Mouse (Mus musculus): ENCODE results near the gene Ubr1. TPM values are rescaled to one million over a fixed set of nuclear protein-coding genes. Genes with fewer than 3 reads are reported as not detected.
"Not testable (repeated sequence)": the region's sequence is repeated elsewhere in the genome, so short reads cannot be mapped to it uniquely, and the experiment has no call there.

The Ubr1 gene
- polyA plus RNA-seq, 1 experiment, result 20.4 TPM

DNA sequence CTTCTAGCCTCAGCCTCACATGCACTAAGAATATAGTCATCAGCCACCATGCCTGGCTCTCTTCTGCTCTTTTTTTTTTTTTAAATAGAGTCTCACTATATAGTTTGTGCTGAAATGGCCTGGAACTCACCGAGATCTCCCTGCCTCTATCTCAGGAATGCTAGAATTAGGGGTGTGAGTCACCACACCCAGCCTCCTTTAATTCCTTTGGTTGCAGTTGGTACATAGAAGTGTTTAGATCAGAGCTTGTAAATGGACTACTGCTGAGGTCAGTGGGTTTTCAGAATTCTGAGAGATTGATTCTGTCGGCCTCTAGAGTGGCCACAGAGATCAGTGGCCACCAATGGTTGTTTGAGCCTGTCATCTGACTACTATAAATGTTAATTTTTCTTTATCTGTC lies 10.3 kb upstream of the Ubr1 start:
- 79% methylated on average over 2 of the region's 2 CpGs for WGBS
- H3K27ac ChIP-seq (ENCODE audit: control insufficient read depth, insufficient read depth, low read depth, low read length, poor library complexity), result no peak overlapping the region

DNA sequence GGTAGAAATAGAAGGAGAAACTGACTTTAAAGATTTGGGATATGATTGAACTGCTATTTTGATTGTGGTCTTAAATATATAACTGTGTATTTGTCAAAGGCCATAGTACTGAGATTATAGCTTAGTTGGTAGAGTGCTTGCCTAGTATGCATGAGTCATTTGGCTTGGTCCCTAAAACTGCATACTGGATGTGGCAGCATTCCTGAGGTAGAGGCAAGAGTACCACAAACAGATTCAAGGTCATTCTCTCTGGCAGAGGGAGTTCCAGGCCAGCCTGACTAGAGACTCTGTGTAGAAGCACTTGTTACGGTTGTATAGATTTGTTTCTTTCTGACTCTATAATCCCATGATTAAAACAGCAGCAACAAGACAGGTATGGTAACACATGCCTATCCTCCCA lies 9.3 kb upstream of the Ubr1 start:
- no peak overlapping the region for H3K4me3 ChIP-seq (replicated peaks; ENCODE audit: control insufficient read depth, low read depth, low read length)
- TF ChIP-seq POLR2A (IDR thresholded peaks at IDR 0.05; ENCODE audit: borderline replicate concordance, control insufficient read depth, low read depth, low read length) (no peak), CTCF (IDR thresholded peaks at IDR 0.05; ENCODE audit: control insufficient read depth, insufficient read depth, low read length) (no peak)

More for the DNA sequence above, 10.3 kb upstream of the Ubr1 start:
- TF ChIP-seq CTCF (IDR thresholded peaks at IDR 0.05; ENCODE audit: control insufficient read depth, insufficient read depth, low read length) (no peak), POLR2A (IDR thresholded peaks at IDR 0.05; ENCODE audit: borderline replicate concordance, control insufficient read depth, low read depth, low read length) (no peak)
- Histone ChIP-seq H3K4me3 (replicated peaks; ENCODE audit: control insufficient read depth, low read depth, low read length) (no peak overlapping the region), H3K4me1 (ENCODE audit: control insufficient read depth, insufficient read depth, low read length) (peaks cover 1% of the 10 kb centered on the region; the same call in 1 of the 2 replicates)

GRCm38 (mm10) chr2:120978693-120979037 lies 8.2 kb upstream of the Ubr1 start:
- no peak overlapping the region for H3K4me3 ChIP-seq (replicated peaks; ENCODE audit: control insufficient read depth, low read depth, low read length)
- 80% methylated on average over 2 of the region's 2 CpGs for WGBS
- TF ChIP-seq POLR2A (IDR thresholded peaks at IDR 0.05; ENCODE audit: borderline replicate concordance, control insufficient read depth, low read depth, low read length) (no peak), CTCF (IDR thresholded peaks at IDR 0.05; ENCODE audit: control insufficient read depth, insufficient read depth, low read length) (no peak)
- H3K27ac ChIP-seq (ENCODE audit: control insufficient read depth, insufficient read depth, low read depth, low read length, poor library complexity), result no peak overlapping the region
- H3K4me1 ChIP-seq (ENCODE audit: control insufficient read depth, insufficient read depth, low read length), result peaks cover 1% of the 10 kb centered on the region; the same call in 1 of the 2 replicates

More for the DNA sequence above, 9.3 kb upstream of the Ubr1 start:
- Histone ChIP-seq H3K27ac (ENCODE audit: control insufficient read depth, insufficient read depth, low read depth, low read length, poor library complexity) (no peak overlapping the region), H3K4me1 (ENCODE audit: control insufficient read depth, insufficient read depth, low read length) (peaks cover 1% of the 10 kb centered on the region; the same call in 1 of the 2 replicates)
- WGBS, result 89% methylated on average over 1 of the region's 1 CpGs

GRCm38 (mm10) chr2:120977926-120978692 lies 7.6 kb upstream of the Ubr1 start:
- peak overlapping the region; percentile 90 for H3K4me3 ChIP-seq (replicated peaks; ENCODE audit: control insufficient read depth, low read depth, low read length)
- H3K27ac ChIP-seq (ENCODE audit: control insufficient read depth, insufficient read depth, low read depth, low read length, poor library complexity), result peak overlapping the region; percentile 93
- 77% methylated on average over 8 of the region's 8 CpGs for whole genome bisulfite sequencing
- peaks cover 1% of the 10 kb centered on the region; the same call in 1 of the 2 replicates for H3K4me1 ChIP-seq (ENCODE audit: control insufficient read depth, insufficient read depth, low read length)
- TF ChIP-seq CTCF (IDR thresholded peaks at IDR 0.05; ENCODE audit: control insufficient read depth, insufficient read depth, low read length) (no peak), POLR2A (IDR thresholded peaks at IDR 0.05; ENCODE audit: borderline replicate concordance, control insufficient read depth, low read depth, low read length) (no peak)

GRCm38 (mm10) chr2:120976990-120977925 lies 6.7 kb upstream of the Ubr1 start, which contains the start of gene Tmem62:
TSS of gene Tmem62 (plus strand) at chr2:120977017.
- peaks cover 1% of the 10 kb centered on the region; the same call in 1 of the 2 replicates for H3K4me1 ChIP-seq (ENCODE audit: control insufficient read depth, insufficient read depth, low read length)
- peak within 1 kb of the TSS; percentile 93 for H3K27ac ChIP-seq (ENCODE audit: control insufficient read depth, insufficient read depth, low read depth, low read length, poor library complexity)
- peak within 1 kb of the TSS; percentile 90 for H3K4me3 ChIP-seq (replicated peaks; ENCODE audit: control insufficient read depth, low read depth, low read length)
- 2% methylated on average over 71 of the region's 71 CpGs for WGBS
- peak; percentile 27; the same call in 1 of the 2 replicates for TF ChIP-seq CTCF (IDR thresholded peaks at IDR 0.05; ENCODE audit: control insufficient read depth, insufficient read depth, low read length)
- TF ChIP-seq POLR2A (IDR thresholded peaks at IDR 0.05; ENCODE audit: borderline replicate concordance, control insufficient read depth, low read depth, low read length), result peak; percentile 73; the same call in 1 of the 2 replicates

- H3K4me3 ChIP-seq (replicated peaks; ENCODE audit: control insufficient read depth, low read depth, low read length), result peak overlapping the region; percentile 30
- 54% methylated on average over 4 of the region's 4 CpGs for WGBS
- TF ChIP-seq POLR2A (IDR thresholded peaks at IDR 0.05; ENCODE audit: borderline replicate concordance, control insufficient read depth, low read depth, low read length), result no peak
- TF ChIP-seq CTCF (IDR thresholded peaks at IDR 0.05; ENCODE audit: control insufficient read depth, insufficient read depth, low read length), result peak; percentile 29; the same call in 1 of the 2 replicates
- no peak overlapping the region for H3K27ac ChIP-seq (ENCODE audit: control insufficient read depth, insufficient read depth, low read depth, low read length, poor library complexity)
- peaks cover 1% of the 10 kb centered on the region; the same call in 1 of the 2 replicates for H3K4me1 ChIP-seq (ENCODE audit: control insufficient read depth, insufficient read depth, low read length)
Observed at GRCm38 (mm10) chr2:120976308-120976707, 5.8 kb upstream of the Ubr1 start.

GRCm38 (mm10) chr2:120972964-120973363 lies 2.4 kb upstream of the Ubr1 start:
- TF ChIP-seq POLR2A (IDR thresholded peaks at IDR 0.05; ENCODE audit: borderline replicate concordance, control insufficient read depth, low read depth, low read length), result no peak
- TF ChIP-seq CTCF (IDR thresholded peaks at IDR 0.05; ENCODE audit: control insufficient read depth, insufficient read depth, low read length), result no peak
- Histone ChIP-seq H3K4me1 (ENCODE audit: control insufficient read depth, insufficient read depth, low read length) (peaks cover 1% of the 10 kb centered on the region; the same call in 1 of the 2 replicates), H3K27ac (ENCODE audit: control insufficient read depth, insufficient read depth, low read depth, low read length, poor library complexity) (no peak overlapping the region), H3K4me3 (replicated peaks; ENCODE audit: control insufficient read depth, low read depth, low read length) (no peak overlapping the region)
- WGBS, result 33% methylated on average over 5 of the region's 5 CpGs

DNA sequence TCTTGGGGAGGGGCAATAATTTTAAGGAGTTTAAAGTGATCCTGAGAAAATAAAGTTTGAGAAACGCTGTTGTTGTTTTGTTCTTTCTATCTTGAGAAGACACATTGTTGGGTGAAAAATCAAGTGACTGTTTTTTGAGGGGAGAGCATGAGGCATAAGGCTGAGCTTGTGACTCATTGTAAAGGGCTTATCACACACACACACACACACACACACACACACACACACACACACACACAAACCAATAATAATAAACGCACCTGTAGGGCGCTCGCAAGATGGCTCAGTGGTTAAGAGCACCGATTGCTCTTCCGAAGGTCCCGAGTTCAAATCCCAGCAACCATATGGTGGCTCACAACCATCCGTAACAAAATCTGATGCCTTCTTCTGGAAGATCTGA lies 1.7 kb upstream of the Ubr1 start:
- H3K27ac ChIP-seq (ENCODE audit: control insufficient read depth, insufficient read depth, low read depth, low read length, poor library complexity); H3K4me1 ChIP-seq (ENCODE audit: control insufficient read depth, insufficient read depth, low read length); H3K4me3 ChIP-seq (replicated peaks; ENCODE audit: control insufficient read depth, low read depth, low read length): not testable (repeated sequence)
- 92% methylated on average over 8 of the region's 8 CpGs for WGBS

Data from bone marrow, adult 2 months (tissue).